Mouse (Mus musculus) naive thymus-derived CD4-positive, alpha-beta T cell, adult 2 months (primary cell): ENCODE measurements at regions not wholly inside any gene's neighbourhood (a gene's known extent, or its start where the extent isn't known, plus 50 kb on each side); places are given as distances from the start of the nearest gene placed in this dataset.
"Not testable (repeated sequence)": the region's sequence is repeated elsewhere in the genome, so short reads cannot be mapped to it uniquely, and the experiment has no call there.

Experiments
- DNase-seq: peaks from one replicate; pipeline ENCODE4 v3.0.0-alpha.2; 2011; ENCODE audit warnings: low read depth

GRCm38 (mm10) chr16:30799699-30800483 lies 200.4 kb downstream of the Fam43a start:
- no peak for DNase-seq

DNA sequence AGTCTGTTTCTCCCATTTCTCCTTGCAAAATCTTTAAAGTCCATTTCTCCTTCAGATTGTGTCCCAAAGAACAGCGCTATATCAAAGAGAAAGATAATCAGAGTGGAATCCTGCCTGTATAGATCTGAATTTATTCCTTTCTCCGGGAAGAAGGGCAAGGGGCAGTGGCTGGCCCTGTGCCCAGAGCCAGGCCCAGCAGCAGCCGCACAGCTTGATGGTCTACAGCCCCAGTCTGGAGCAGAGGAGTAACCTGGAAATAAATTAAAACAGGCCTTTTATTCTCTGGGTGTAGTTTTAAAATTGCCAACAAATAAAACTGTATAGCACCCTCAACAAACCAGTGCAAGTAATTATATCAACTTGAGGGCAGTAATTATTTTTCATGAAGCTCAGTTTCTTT lies 204.5 kb downstream of the Fam43a start:
- DNase-seq, result no peak

DNA sequence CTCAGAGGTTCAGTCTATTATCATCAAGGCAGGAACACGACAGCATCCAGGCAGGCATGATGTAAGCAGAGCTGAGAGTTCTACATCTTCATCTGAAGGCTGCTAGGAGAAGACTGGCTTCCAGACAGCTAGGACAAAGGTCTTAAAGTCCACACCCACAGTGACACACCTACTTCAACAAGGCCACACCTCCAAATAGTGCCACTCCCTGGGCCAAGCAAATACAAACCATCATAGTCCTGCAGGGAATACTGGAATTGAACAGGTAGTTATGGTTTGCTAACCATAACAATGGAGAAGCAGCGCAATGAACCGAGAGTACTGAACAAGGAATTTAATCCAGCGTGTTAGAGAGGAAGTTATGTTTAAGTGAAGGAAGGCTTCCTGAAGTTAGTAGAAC lies 206.7 kb downstream of the Fam43a start:
- not testable (repeated sequence) for DNase-seq

DNA sequence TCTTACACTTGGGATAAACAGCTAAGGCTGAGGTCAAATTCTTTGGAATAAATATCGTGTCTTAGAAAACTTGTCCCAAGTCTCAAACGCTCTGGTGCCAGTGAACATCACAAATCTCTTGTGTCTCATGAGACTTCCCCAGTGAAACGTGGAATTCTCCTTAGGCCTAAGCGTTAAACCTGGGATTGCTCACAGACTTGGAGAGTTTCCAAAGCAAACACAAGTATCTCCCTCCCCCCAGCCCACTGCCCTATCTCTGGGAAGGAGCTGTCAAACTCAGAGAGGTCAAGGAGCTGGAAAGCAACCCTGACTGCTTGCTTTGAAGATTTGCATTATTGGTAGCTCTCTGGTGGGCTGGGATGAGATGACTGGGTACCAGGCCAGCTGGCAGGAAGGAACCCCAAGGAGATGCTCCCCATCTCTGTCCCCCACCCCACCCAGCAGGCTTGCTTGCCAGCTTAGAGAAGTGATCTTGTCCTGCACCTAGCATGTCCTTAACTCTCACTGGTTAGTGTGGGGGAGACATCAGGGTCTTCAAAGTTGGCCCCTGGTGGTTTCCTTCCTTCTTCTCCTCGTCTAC lies 219.1 kb downstream of the Fam43a start:
- no peak for DNase-seq

- DNase-seq, result no peak
Observed at GRCm38 (mm10) chr16:30819342-30819741, 219.8 kb downstream of the Fam43a start.

GRCm38 (mm10) chr16:30820234-30820633 lies 220.7 kb downstream of the Fam43a start:
- DNase-seq, result no peak

DNA sequence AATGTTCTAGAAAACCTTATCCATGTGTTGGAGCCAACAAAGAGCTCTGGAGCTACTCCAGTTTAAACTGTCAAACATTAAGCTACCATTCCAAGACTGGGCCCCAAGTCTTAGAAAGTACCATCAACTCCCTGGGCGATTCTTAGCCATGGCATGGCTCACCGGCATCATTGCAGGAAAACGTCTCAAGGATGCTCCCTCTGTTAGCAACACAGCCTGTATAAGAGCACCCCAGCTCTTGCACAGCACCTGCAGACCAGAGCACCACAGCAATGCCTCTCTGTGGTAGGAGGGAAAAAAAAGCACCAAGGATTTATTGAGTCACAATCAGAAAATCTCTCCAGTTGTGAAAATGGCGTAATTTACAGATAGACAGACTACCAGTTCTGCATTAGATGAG lies 221.2 kb downstream of the Fam43a start:
- no peak for DNase-seq

- DNase-seq, result no peak
Observed at GRCm38 (mm10) chr16:30821191-30821910, 221.8 kb downstream of the Fam43a start.

- no peak for DNase-seq
Observed at GRCm38 (mm10) chr16:30821911-30822578, 222.5 kb downstream of the Fam43a start.

DNA sequence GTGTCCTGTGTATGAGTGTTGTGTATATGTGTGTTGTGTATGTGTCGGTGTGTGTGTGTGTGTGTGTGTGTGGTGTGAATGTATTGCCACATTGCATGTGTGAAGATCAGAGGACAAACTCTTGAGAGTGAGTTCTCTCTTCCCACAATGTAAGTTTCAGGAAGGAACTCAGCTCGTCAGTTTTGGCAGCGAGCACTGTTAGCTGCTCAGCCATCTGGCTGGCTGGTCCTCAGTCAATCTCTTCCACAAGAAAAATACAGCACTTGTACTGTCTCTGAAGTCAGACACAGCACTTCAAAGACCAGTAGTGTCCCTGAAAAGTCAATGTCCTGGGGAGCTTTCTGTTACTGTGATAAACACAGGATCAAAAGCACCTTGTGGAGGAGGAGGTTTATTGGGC lies 226.6 kb downstream of the Fam43a start:
- DNase-seq, result no peak

- DNase-seq, result no peak
Observed at GRCm38 (mm10) chr16:30827901-30828608, 228.5 kb downstream of the Fam43a start.

DNA sequence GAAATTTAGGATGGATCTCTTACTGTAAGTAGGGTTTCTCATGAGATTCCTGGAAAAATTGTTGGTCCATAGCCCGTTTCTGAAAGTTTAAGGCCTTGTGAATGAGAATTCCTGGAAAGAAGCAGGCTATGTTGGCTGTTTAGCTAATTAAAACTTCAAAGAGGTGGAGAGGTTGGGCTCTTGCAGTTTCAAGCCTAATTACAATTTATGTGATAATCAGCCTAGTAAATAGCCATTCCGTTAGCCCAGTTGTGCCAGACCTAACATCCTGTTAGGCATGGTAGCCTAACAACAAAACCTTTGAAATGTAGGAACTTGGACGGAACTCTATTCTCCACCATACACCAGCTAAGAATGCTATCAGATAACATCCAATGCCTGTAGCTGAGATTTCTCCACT lies 235.0 kb downstream of the Fam43a start:
- DNase-seq, result no peak

- no peak for DNase-seq
Observed at GRCm38 (mm10) chr16:30835678-30836077, 236.2 kb downstream of the Fam43a start.

DNA sequence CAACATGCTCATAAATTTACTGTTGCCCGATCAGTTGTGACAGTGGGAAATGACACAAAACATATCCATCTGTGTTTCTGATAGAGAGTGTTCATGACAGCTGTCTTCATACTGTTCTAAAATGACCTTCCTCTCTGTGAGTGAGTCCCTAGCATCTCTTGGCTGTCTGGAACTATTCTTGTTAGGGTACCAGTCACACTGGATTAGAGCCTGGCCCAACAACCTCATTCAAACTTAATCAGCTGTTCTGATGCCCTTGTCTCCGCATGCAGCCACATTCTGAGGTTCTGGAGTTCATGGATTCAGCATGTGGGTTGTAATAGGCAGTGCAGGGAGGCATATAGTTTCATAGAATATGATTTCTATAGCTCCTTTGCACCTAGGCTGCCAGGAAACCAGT lies 238.4 kb downstream of the Xxylt1 start:
- no peak for DNase-seq

DNA sequence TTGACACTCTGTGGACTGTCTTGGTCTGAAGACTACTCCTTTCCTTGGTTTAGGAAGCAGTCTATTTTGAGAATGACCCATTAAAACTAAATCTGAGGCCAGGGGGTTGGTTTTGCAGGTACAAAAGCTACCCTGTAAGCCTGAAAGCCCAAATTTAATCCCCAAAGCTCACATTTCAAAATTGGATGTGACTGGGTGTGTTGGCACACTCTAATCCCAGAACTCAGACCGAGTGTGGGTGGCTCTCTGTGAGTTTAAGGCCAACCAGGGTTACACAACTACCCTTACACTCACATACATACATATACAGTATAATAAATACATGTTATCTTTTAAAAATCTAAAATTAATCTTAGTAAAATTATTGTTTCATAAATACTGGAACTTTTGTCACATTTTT lies 228.6 kb downstream of the Xxylt1 start:
- DNase-seq, result no peak

- no peak for DNase-seq
Observed at GRCm38 (mm10) chr16:30854716-30855115, 226.5 kb downstream of the Xxylt1 start.

- no peak for DNase-seq
Observed at GRCm38 (mm10) chr16:30857656-30858055, 223.6 kb downstream of the Xxylt1 start.

DNA sequence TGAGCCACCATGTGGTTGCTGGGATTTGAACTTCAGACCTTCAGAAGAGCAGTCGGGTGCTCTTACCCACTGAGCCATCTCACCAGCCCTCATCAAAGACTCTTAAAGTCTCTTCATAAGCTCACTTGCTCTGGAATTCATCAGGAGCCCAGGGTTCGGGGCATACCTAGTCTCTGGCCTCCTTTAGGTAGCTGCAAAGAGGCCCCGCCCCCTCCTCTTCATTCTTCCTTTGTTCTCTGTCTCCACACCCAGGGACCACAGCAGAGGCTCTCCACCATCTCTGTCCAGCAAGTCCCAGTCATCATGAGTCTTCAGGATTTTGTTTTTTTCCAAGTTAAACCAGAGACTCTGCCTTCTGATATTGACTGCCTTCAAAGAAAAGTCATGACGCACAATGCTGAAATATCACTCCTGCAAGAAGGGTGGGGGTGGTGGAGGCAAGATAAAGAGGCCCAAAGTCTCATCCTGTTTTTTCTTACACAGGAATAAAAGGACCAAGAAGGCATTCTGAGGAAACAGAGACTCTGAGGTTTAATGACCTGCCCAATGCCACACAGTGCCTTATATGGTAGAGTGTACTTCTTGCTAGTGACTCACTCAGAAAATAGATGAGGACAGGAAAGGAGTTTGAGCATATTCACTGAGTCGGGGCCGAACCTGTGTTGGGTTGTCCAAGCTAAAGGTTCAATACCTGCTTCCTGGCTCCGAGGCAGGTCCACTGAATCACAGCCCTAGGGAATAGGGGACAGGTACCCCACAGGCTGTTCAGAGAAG lies 211.9 kb downstream of the Xxylt1 start:
- DNase-seq, result no peak

GRCm38 (mm10) chr16:30870110-30870509 lies 211.1 kb downstream of the Xxylt1 start:
- peak; percentile 8 for DNase-seq

- no peak for DNase-seq
Observed at GRCm38 (mm10) chr16:30870676-30871075, 210.6 kb downstream of the Xxylt1 start.

DNA sequence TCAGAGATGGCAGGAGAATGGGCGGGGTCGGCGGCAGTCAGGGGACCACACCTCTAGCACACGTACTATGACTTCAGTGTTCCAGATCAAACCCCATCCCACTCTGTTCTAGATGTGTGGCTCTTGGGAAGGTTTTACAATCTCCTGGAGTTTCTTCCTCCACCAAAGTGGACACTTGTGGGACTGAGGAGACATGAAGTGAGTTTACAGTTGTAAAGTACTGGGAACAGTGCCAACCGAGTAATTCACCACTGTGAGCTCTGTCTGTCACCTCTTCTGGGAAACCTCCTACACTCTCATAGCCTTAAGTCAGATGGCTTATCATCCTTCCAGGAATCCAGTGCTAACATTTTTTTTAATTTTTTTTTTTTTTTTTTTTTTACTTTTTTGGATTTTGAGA lies 209.1 kb downstream of the Xxylt1 start:
- DNase-seq, result no peak
